ENCODE assay signal across 9 mouse cellular contexts in the genomic region with DNA sequence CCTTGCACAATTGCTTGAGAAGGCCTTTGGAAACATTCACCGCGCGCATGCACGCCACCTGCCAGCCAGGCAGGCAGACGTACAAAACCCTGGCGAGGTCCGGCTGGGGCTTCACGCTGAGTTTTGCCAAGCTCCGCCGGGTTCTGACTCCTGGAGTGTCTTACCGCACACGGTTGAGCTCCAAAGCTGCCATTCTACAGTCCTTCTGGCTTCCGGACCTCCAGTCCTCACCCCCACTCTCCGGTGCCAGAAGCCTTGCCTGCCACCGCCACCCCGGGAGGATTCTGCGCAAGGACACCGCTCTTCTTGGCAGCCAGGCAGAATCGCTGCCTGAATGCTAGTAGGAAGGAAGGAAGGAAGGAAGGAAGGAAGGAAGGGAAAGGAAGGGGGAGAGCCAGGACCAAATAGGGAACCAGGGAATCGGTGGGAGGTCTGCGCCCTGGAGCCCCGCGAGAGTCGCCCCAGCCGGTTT. TPM values are rescaled to one million over a fixed set of nuclear protein-coding genes. Genes with fewer than 3 reads are reported as not detected.
A peak's percentile ranks its signal among the peaks of the same experiment; 100 is the strongest.
DNase-seq lines count a peak whose midpoint lies in the region; ATAC-seq lines count a peak whose summit lies in the region.
"Had no signal": no experiment of that assay in that cellular context is flagged by ENCODE, and none has a peak within 500 bp of the region (broad histone marks: within the 10 kb centered on the region; RNA-seq: fewer than 3 reads in every experiment).

No protein-coding gene starts in this region.

- H3K27ac ChIP-seq in lung, embryonic 16.5 days (ENCODE audit: low read length): no peak overlapping the region
- H3K27ac ChIP-seq in intestine, embryonic 15.5 days: no peak overlapping the region
- no peak overlapping the region for H3K27ac ChIP-seq in stomach, embryonic 14.5 days (ENCODE audit: low read length)

- H3K9ac ChIP-seq in lung, embryonic 16.5 days (ENCODE audit: low read length): no peak overlapping the region
- no peak overlapping the region for H3K9ac ChIP-seq in intestine, embryonic 15.5 days
- H3K9ac ChIP-seq in stomach, embryonic 14.5 days (replicated peaks; ENCODE audit: low read depth, low read length): no peak overlapping the region

- ATAC-seq in lung, embryonic 16.5 days (ENCODE audit: low read depth): no peak
- no peak for ATAC-seq in intestine, embryonic 15.5 days
- no peak for ATAC-seq in stomach, embryonic 14.5 days (ENCODE audit: insufficient number of reproducible peaks, insufficient read depth, low FRiP score, low read depth)

- H3K27me3 ChIP-seq in lung, embryonic 16.5 days (ENCODE audit: control insufficient read depth, insufficient read depth, low read depth, low read length): peaks cover 99% of the 10 kb centered on the region
- peaks cover 98% of the 10 kb centered on the region for H3K27me3 ChIP-seq in intestine, embryonic 15.5 days (replicated peaks)
- H3K27me3 ChIP-seq in stomach, embryonic 14.5 days (ENCODE audit: control insufficient read depth, insufficient read depth, low read length): peaks cover 90% of the 10 kb centered on the region

- H3K9me3 ChIP-seq in lung, embryonic 16.5 days (ENCODE audit: control insufficient read depth, low read length): peaks cover 2% of the 10 kb centered on the region
- no peaks in the 10 kb centered on the region for H3K9me3 ChIP-seq in intestine, embryonic 15.5 days
- no peaks in the 10 kb centered on the region for H3K9me3 ChIP-seq in stomach, embryonic 14.5 days (ENCODE audit: control insufficient read depth, low read depth, low read length)

- H3K4me2 ChIP-seq in lung, embryonic 16.5 days (ENCODE audit: low read depth, low read length): peak overlapping the region; percentile 27; the same call in 1 of the 2 replicates
- 0 out of 2 replicates have a peak overlapping the region, but pooled peaks have one; percentile 9 for H3K4me2 ChIP-seq in intestine, embryonic 15.5 days (replicated peaks)
- 0 out of 2 replicates have a peak overlapping the region, but pooled peaks have one; percentile 10 for H3K4me2 ChIP-seq in stomach, embryonic 14.5 days (replicated peaks; ENCODE audit: low read depth, low read length)

- no peaks in the 10 kb centered on the region for H3K36me3 ChIP-seq in lung, embryonic 16.5 days (ENCODE audit: control insufficient read depth, insufficient read depth, low read length)
- H3K36me3 ChIP-seq in intestine, embryonic 15.5 days: no peaks in the 10 kb centered on the region
- H3K36me3 ChIP-seq in stomach, embryonic 14.5 days (ENCODE audit: control insufficient read depth, insufficient read depth, low read length): no peaks in the 10 kb centered on the region

- under 1% methylated on average over 25 of the region's 25 CpGs for WGBS in lung, embryonic 16.5 days
- under 1% methylated on average over 25 of the region's 25 CpGs for WGBS in intestine, embryonic 15.5 days
- 2% methylated on average over 25 of the region's 25 CpGs for WGBS in stomach, embryonic 14.5 days

- peaks cover 22% of the 10 kb centered on the region; the same call in 1 of the 2 replicates for H3K4me1 ChIP-seq in lung, embryonic 16.5 days (replicated peaks; ENCODE audit: control insufficient read depth, insufficient read depth, low read length)
- H3K4me1 ChIP-seq in intestine, embryonic 15.5 days (replicated peaks): peaks cover 17% of the 10 kb centered on the region
- H3K4me1 ChIP-seq in stomach, embryonic 14.5 days (ENCODE audit: control insufficient read depth, insufficient read depth, low read length): 0 out of 2 replicates have a peak, but pooled peaks cover 11% of the 10 kb centered on the region

- DNase-seq in adrenal gland, postnatal 10 days: peak; percentile 46
- DNase-seq in adrenal gland, postnatal 4 days (ENCODE audit: low spot score in 2 of 2): no peak
- no peak for DNase-seq in lung, postnatal 25 days (ENCODE audit: low spot score)
- DNase-seq in layer of hippocampus, postnatal 14 days (ENCODE audit: low spot score in 2 of 2): no peak
- DNase-seq in spleen, postnatal 10 days (ENCODE audit: low spot score in 2 of 2): no peak
- DNase-seq: kidney, adult 11 months had no signal

- peak overlapping the region; percentile 3 for H3K4me3 ChIP-seq in lung, embryonic 16.5 days (ENCODE audit: low read length)
- H3K4me3 ChIP-seq in intestine, embryonic 15.5 days (replicated peaks): 0 out of 2 replicates have a peak overlapping the region, but pooled peaks have one; percentile 2
- H3K4me3 ChIP-seq in stomach, embryonic 14.5 days (ENCODE audit: low read depth, low read length): no peak overlapping the region

RNA-seq across cellular contexts. Expression of a gene that starts 3.0 kb away (rescaled TPM):
- not detected for total RNA-seq in adrenal gland, postnatal 10 days (2021)
- under 1 TPM in 1 of 2 experiments, not detected in 1; 0.11 TPM for total RNA-seq in adrenal gland, postnatal 4 days (2021)
- polyA plus RNA-seq in lung, embryonic 16.5 days (2015; fragmentation: Nextera tagmentation; extraction: Ambion mirVana): not detected in 2 replicates
- not detected in 2 replicates for polyA plus RNA-seq in intestine, embryonic 15.5 days (2015; fragmentation: Nextera tagmentation; extraction: Ambion mirVana)
- polyA plus RNA-seq in stomach, embryonic 14.5 days (2014; fragmentation: Nextera tagmentation; extraction: Ambion mirVana): not detected in 2 replicates
- total RNA-seq in layer of hippocampus, postnatal 14 days (2021): 10 to 100 TPM; 48.5 to 49.1 TPM

RNA-seq across cellular contexts. Expression of a gene that starts 47.4 kb away (rescaled TPM):
- total RNA-seq in adrenal gland, postnatal 10 days (2021): 1 to 10 TPM in 1 of 2 experiments, under 1 TPM in 1; 0.75 to 1.6 TPM
- total RNA-seq in adrenal gland, postnatal 4 days (2021): under 1 TPM in 1 of 2 experiments, not detected in 1; 0.65 TPM
- 0.40 TPM in 1 of 2 replicates, not detected in the other for polyA plus RNA-seq in lung, embryonic 16.5 days (2015; fragmentation: Nextera tagmentation; extraction: Ambion mirVana)
- polyA plus RNA-seq in intestine, embryonic 15.5 days (2015; fragmentation: Nextera tagmentation; extraction: Ambion mirVana): 0.13 TPM in 1 of 2 replicates, not detected in the other
- polyA plus RNA-seq in stomach, embryonic 14.5 days (2014; fragmentation: Nextera tagmentation; extraction: Ambion mirVana): 0.11 TPM in 1 of 2 replicates, not detected in the other
- 100 to 1,000 TPM; 200 to 207 TPM for total RNA-seq in layer of hippocampus, postnatal 14 days (2021)

Comparison
In these comparisons a context has a peak if more than half of its experiments do, and no peak if none do; other contexts are left out.
1. RNA of a gene that starts 3.0 kb away (total RNA-seq): 48.5 to 49.1 TPM in layer of hippocampus, postnatal 14 days; 0.11 TPM in adrenal gland, postnatal 4 days and not detected in adrenal gland, postnatal 10 days; every median in the first group is over 10 times any median in the second.
2. RNA of a gene that starts 47.4 kb away (total RNA-seq): 200 to 207 TPM in layer of hippocampus, postnatal 14 days; 0.75 to 1.6 TPM in adrenal gland, postnatal 10 days and 0.65 TPM in adrenal gland, postnatal 4 days; every median in the first group is over 10 times any median in the second.
3. Peak in every context shown above with its lines, with median percentiles within 50 percentile points of each other: H3K4me2 ChIP-seq.